Mouse (Mus musculus) granulocyte monocyte progenitor cell, adult 5-6 weeks (primary cell): ENCODE data around the gene Cdk19. TPM values are rescaled to one million over a fixed set of nuclear protein-coding genes. Genes with fewer than 3 reads are reported as not detected.

Experiments used
- ATAC-seq: replicated peaks from 2 replicates; pipeline ENCODE4 v1.8.0; 2016; ENCODE audit warnings: mild to moderate bottlenecking, moderate TSS enrichment, inconsistent platforms; ENCODE audit not compliant: poor library complexity, severe bottlenecking
- total RNA-seq, 2 experiments: library from RNA; stranded (forward) in 1 of 2; stranded (reverse) in 1 of 2; fragments of 200-712, 200-1000 nt in 1 of 2; fragments of >200 nt in 1 of 2; fragmentation: Nextera tagmentation in 1 of 2; gene quantifications; 2 replicates each; pipeline ENCODE4 v1.2.3; 2014 to 2017

The Cdk19 gene
- total RNA-seq, 2 experiments from 2014 or later: 36.0 to 51.7 TPM

GRCm38 (mm10) chr10:40432375-40432774 lies 93.0 kb downstream of the Cdk19 start:
- ATAC-seq: 0 out of 2 replicates have a peak, but pooled peaks have one; percentile 4

GRCm38 (mm10) chr10:40435402-40435801 lies 96.0 kb downstream of the Cdk19 start:
- ATAC-seq: peak; percentile 86

DNA sequence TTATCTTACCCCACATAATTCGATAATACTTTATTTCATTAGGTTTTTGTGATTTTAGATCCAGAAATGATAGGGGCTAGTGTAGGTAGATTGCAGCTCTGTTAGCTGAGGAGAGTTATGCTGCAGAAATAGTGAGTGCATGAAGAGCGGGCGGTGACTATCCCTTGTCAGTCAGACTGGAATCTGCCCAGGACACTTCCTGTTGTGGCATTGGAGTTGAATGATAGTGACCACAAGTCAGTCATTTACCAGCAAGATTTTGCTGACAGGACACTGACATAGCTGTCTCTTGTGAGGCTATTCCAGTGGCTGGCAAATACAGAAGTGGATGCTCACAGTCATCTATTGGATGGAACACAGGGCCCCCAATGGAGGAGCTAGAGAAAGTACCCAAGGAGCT lies 97.8 kb downstream of the Cdk19 start:
- ATAC-seq: peak; percentile 75

- no peak for ATAC-seq
These were observed 101.4 kb downstream of the Cdk19 start for GRCm38 (mm10) chr10:40440740-40441139.

- no peak for ATAC-seq
These were observed 102.7 kb downstream of the Cdk19 start for GRCm38 (mm10) chr10:40442076-40442475.

DNA sequence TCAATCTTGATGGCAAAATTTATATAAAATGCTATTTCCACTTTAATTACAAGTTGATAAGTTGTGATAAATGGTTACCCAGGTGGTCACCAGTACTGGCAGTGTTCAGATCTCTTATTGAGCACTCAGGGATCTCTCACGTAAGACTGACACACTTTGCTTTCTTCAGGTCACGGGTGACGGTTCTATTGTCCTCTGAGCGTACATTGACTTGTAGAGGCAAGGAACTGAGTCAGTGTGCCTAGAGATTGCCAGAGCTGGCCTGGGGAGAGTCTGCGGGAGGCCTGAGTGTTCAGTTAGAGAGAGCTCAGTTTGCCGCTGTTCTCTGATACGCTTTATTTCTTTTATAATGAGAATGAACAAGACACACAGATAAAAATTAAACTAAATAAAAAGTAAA lies 104.0 kb downstream of the Cdk19 start:
- no peak for ATAC-seq

DNA sequence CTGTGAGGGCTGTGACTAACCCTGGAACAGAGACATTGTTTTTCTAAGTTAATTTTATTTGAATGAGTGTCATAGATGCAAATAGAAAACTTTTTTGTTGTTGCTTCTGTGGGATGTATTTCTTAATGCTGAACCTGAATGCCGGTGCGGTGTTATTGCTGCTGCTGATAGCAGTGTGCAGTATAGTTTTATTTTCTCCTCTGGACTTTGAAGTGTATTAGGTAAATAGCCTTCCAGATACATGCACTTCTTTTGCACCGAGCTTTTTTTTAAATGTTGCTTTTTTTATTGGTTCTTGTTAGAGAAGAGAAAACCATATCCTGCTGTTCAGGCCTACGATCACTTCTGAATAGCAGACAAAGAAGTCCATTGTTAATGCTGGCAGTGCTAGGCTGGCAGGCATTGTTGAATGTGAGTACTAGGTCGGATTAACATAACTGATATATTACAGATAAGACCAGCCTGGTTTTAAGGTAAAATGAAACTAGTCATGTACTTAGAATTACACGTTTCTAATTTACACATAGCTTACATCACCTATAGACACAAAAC lies 104.5 kb downstream of the Cdk19 start:
- ATAC-seq: no peak

DNA sequence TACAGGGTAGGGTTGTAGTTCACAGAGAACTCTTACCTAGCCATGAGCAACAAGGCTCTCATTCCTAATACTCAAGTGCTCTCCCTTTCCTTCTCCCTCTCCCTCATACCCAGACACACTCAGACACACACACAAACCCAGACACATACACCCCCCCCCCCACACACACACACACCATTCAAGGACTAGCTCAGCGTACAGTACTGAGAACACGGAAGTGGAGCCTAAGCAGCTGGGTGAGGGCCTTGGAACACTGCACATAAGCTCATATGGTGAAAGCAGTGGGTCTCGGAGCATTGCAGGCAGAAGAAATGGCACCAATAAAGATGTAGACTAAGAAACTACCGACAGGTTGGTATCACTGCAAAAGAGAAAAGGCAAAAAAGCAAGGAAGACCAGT lies 105.2 kb downstream of the Cdk19 start:
- ATAC-seq: peak; percentile 38

- ATAC-seq: no peak
These were observed 106.8 kb downstream of the Cdk19 start for GRCm38 (mm10) chr10:40446088-40446604.

GRCm38 (mm10) chr10:40446630-40447029 lies 107.3 kb downstream of the Cdk19 start:
- no peak for ATAC-seq

DNA sequence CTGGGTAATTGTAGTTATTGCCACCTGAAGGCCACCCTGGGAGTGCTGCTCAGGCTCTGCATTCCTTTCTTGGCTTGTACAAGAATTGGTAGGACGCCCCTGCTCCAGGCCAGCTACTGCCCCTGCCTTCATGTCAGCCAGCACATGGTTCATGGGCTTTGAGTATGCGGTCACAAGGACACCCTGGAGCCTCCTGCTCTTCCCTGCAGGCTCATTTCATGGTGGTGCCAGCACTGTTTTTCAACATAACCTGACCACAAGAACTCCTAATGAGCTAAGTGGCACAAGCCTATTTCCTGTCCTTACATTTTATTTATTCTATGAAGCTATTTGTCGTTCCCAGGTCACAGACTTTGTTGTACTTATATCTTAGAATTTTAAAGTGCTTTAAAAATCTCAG lies 107.9 kb downstream of the Cdk19 start:
- ATAC-seq: peak; percentile 68

DNA sequence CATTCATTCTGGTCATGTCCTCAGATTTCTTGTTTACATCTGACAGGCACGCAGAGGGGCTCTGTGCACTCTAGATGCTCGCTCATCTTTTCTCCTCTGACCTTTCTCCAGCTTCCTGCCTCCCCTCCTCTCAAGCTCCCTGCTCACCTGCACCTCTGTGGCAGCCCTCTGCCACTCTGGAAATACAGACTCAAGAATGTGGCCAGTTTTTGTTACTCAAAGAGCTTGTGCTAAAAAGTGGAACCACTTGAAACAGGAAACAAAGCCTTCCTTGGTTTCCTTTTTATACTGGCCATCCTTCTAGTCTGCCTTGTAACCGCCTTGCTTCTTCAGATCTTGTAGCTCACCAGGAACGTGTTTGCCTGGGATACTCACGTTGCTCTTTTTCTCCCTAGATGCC lies 108.6 kb downstream of the Cdk19 start:
- ATAC-seq: peak; percentile 50

- ATAC-seq: peak; percentile 47
These were observed 109.1 kb downstream of the Cdk19 start for GRCm38 (mm10) chr10:40448444-40448843.

DNA sequence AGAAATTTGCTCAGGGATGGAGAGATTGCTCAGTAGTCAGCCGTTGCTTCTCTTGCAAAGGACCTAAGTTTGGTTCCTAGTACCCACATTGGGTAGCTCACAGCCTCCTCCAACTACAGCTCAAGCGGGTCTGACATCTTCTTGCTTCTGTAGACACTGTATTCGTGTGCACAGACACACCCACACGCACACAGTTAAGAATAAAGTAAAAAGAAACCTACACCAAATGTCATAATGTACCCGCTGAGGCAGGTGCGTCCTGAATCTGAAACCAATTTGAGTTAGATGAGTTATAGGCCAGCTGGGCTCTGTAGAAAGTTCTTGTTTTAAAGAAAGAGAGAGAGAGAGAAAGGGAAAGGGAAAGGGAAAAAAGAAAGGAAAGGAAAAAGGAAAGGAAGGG lies 110.2 kb downstream of the Cdk19 start:
- no peak for ATAC-seq

DNA sequence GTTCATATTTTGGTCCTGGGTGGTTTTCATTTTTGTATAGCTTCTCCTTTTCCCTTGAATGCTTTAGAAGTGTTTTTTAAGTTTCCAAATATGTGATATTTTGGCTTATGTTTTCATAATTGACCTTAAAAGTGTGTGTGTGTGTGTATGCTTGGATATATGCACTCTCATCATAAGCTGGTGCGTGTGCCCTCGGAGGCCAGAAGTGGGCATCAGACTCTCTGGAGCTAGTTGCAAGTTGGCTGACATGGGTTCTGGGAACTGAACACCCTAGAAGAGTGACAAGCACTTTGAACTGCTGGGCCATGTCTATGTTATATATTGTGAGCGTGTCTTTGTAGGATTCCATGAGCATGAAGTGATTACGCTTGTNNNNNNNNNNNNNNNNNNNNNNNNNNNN lies 110.8 kb downstream of the Cdk19 start:
- no peak for ATAC-seq

GRCm38 (mm10) chr10:40457116-40457515 lies 117.8 kb downstream of the Cdk19 start:
- no peak for ATAC-seq

DNA sequence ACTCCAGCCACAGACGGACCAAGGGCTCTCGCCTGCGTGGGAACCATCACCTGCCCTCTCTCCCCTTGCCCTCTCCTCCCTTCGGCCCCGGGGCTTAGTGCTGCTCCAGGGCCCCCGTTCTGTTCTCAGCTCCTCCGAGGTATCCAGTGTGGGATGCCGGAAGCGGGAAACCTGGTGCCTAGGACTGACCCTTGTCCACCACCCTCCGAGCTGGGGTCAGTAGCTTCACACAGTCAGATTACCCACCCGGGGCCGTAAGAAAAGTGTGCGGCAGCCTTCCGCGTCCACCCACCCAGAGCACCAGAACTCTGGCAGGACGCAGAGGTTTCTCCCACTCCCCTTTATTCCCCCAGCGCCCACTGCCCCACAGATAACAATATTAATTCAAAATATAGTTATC lies 119.8 kb downstream of the Cdk19 start:
- no peak for ATAC-seq

- ATAC-seq: no peak
These were observed 122.0 kb downstream of the Cdk19 start for GRCm38 (mm10) chr10:40461362-40461761.

DNA sequence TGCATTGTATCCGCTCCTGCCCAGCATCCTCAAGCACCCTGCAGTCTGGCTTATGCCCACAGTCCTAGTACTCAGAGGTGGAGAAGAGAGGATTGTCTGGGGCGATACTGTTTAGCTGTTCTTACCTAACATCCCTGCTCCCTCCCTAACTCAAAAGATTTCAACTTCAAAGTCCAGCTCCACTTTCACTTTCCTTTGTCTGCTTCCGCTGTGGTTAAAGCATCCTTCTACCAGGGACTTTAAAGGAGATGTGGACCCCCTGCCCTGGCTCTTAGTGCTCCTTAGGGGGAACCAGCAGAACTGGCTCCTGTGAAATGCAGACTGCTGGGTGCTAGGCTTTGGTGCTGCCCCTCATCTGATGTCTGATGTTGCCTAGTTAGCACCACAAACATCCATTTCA lies 122.9 kb downstream of the Cdk19 start:
- peak; percentile 92 for ATAC-seq

- ATAC-seq: peak; percentile 37; the same call in 1 of the 2 replicates
These were observed 128.0 kb downstream of the Cdk19 start for GRCm38 (mm10) chr10:40467174-40467911.

- ATAC-seq: no peak
These were observed 128.5 kb downstream of the Cdk19 start for GRCm38 (mm10) chr10:40467912-40468254.

DNA sequence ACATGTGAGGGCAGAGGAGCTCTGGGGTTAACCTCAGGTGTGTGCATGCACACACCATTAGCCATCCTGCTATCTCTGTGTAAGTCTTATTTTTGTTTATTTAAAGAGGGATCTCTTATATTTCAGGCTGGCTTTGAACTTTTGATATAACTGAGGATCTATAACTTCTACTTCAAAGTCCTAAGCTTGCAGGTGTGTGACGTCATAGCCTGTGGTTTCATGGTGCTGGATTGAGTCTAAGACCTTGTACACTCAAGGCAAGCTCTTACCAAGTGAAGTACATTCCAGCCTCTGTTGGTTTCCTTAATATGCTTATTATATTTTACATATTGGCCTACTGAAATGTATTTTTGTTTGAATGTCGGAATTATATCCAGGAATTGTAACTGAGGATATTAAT lies 129.8 kb downstream of the Cdk19 start:
- ATAC-seq: no peak
